Mouse (Mus musculus) lung, postnatal 0 days (tissue): ENCODE results near the gene Gm42417.

ENCODE experiments used
- CTCF ChIP-seq: IDR thresholded peaks from 2 replicates; pipeline ENCODE4 v1.5.1; 2016; ENCODE audit warnings: antibody characterized with exemption, mild to moderate bottlenecking
- EP300 ChIP-seq: IDR thresholded peaks from 2 replicates; pipeline ENCODE4 v1.6.1; 2016; ENCODE audit warnings: antibody characterized with exemption, mild to moderate bottlenecking, control low read depth

DNA sequence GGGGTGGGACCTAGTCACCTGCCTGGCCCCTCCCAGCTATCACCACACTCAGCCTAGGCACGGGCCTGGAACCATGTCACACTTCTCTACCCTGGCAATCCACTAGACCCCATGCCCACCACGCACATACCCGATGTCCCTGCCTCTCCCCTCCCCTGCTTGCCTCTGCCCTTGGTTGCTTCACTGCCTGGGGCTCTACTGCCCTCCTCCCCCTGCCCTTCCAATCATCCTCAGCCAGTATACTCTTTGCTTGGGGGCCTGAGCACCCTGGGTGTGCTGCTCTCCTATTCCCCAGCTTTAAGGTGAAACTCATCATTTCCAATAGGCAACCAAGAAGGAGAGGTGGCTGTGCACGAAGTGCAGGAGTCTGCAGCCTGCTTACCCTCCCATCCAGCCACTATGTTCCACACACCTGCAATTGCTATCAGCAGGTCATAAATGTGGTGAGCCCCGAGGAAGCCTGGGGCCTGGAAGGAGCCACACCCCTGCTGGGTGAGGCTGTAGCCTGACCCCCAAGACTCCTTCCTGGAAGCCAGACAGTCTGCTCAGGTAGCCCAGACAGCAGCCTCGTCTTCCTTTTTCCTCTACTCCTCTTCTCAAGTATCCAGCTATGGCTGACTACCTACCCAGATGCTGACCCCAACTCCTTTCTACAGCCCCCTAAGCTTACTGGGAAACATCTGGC lies 37.9 kb upstream of the Gm42417 start:
- TF ChIP-seq CTCF (no peak), EP300 (no peak)
